Mouse (Mus musculus) hindbrain, embryonic 10.5 days (tissue): ENCODE data around the gene Qpctl. TPM values are rescaled to one million over a fixed set of nuclear protein-coding genes. Genes with fewer than 3 reads are reported as not detected.

ENCODE experiments used
- DNase-seq: peaks from one replicate; pipeline ENCODE4 v3.0.0-alpha.2; 2017; ENCODE audit warnings: low spot score
- H3K27ac ChIP-seq: fragments of 300-500 bp; sonication (generic); 2 replicates; pipeline ENCODE4 v1.5.1; 2016; ENCODE audit warnings: mild to moderate bottlenecking, moderate library complexity
- H3K27me3 ChIP-seq: fragments of 300-500 bp; sonication (generic); 2 replicates; pipeline ENCODE4 v1.6.1; 2016; ENCODE audit warnings: mild to moderate bottlenecking; ENCODE audit not compliant: poor library complexity, insufficient read depth, severe bottlenecking
- H3K36me3 ChIP-seq: fragments of 300-500 bp; sonication (generic); 2 replicates; pipeline ENCODE4 v1.6.1; 2016; ENCODE audit warnings: mild to moderate bottlenecking, moderate library complexity
- H3K4me1 ChIP-seq: fragments of 300-500 bp; sonication (generic); replicated peaks from 2 replicates; pipeline ENCODE4 v1.6.1; 2016; ENCODE audit warnings: mild to moderate bottlenecking
- H3K4me3 ChIP-seq: fragments of 300-500 bp; sonication (generic); 2 replicates; pipeline ENCODE4 v1.5.1; 2016; ENCODE audit warnings: mild to moderate bottlenecking, moderate library complexity
- H3K9me3 ChIP-seq: fragments of 300-500 bp; sonication (generic); 2 replicates; pipeline ENCODE4 v1.6.1; 2016; ENCODE audit warnings: mild to moderate bottlenecking, moderate library complexity
- WGBS: fragments of 180-500 bp; shearing (Covaris S2); methylation state at CpG from one replicate; pipeline ENCODE4 v1.1.7; 2016; 5-methylcytosine and 5-hydroxymethylcytosine counted together
- polyA plus RNA-seq: library from polyadenylated mRNA; unstranded; fragments of >200 nt; fragmentation: Nextera tagmentation; extraction: Ambion mirVana; gene quantifications from 2 replicates; pipeline ENCODE4 v1.2.1, GENCODE M21; 2016

Qpctl gene
- 16.7 and 22.1 TPM in 2 replicates for polyA plus RNA-seq

GRCm38 (mm10) chr7:19148875-19149541, at the start of gene Qpctl:
Gene Qpctl, minus strand, starts transcription at chr7:19149291.
- DNase-seq: peak; percentile 98
- Histone ChIP-seq H3K4me3 (peak within 1 kb of the TSS; percentile 78), H3K27ac (peak within 1 kb of the TSS; percentile 89), H3K27me3 (no peaks in the 10 kb centered on the region), H3K4me1 (peaks cover 33% of the 10 kb centered on the region), H3K9me3 (no peaks in the 10 kb centered on the region), H3K36me3 (peaks cover 52% of the 10 kb centered on the region)
- under 1% methylated on average over 43 of the region's 43 CpGs for WGBS

- peaks cover 85% of the 10 kb centered on the region for H3K36me3 ChIP-seq
- H3K4me1 ChIP-seq: no peaks in the 10 kb centered on the region
- peak; percentile 29 for DNase-seq
- H3K27me3 ChIP-seq: no peaks in the 10 kb centered on the region
- WGBS: 30% methylated on average over 2 of the region's 2 CpGs
- no peak overlapping the region for H3K4me3 ChIP-seq
- H3K9me3 ChIP-seq: peaks cover 11% of the 10 kb centered on the region
- no peak overlapping the region for H3K27ac ChIP-seq
Observed at GRCm38 (mm10) chr7:19197985-19198384, 48.9 kb upstream of the Qpctl start.

GRCm38 (mm10) chr7:19196676-19197075, 47.6 kb upstream of the Qpctl start:
- H3K36me3 ChIP-seq: peaks cover 83% of the 10 kb centered on the region
- DNase-seq: no peak
- 64% methylated on average over 6 of the region's 6 CpGs for WGBS

GRCm38 (mm10) chr7:19194676-19195075, 45.6 kb upstream of the Qpctl start:
- H3K4me3 ChIP-seq: no peak overlapping the region
- 0 out of 2 replicates have a peak, but pooled peaks cover 3% of the 10 kb centered on the region for H3K4me1 ChIP-seq
- H3K27me3 ChIP-seq: no peaks in the 10 kb centered on the region
- H3K9me3 ChIP-seq: peaks cover 16% of the 10 kb centered on the region
- DNase-seq: no peak
- peaks cover 87% of the 10 kb centered on the region for H3K36me3 ChIP-seq
- no peak overlapping the region for H3K27ac ChIP-seq
- 95% methylated on average over 4 of the region's 4 CpGs for WGBS

More at GRCm38 (mm10) chr7:19196676-19197075, 47.6 kb upstream of the Qpctl start:
- Histone ChIP-seq H3K4me1 (no peaks in the 10 kb centered on the region), H3K4me3 (no peak overlapping the region), H3K9me3 (peaks cover 11% of the 10 kb centered on the region), H3K27ac (no peak overlapping the region), H3K27me3 (no peaks in the 10 kb centered on the region)

GRCm38 (mm10) chr7:19184758-19185157, 35.7 kb upstream of the Qpctl start:
- Histone ChIP-seq H3K27me3 (peaks cover 14% of the 10 kb centered on the region), H3K27ac (no peak overlapping the region), H3K36me3 (peaks cover 47% of the 10 kb centered on the region), H3K9me3 (no peaks in the 10 kb centered on the region), H3K4me3 (no peak overlapping the region), H3K4me1 (peaks cover 26% of the 10 kb centered on the region)
- WGBS: 86% methylated on average over 6 of the region's 6 CpGs
- DNase-seq: no peak

- peaks cover 19% of the 10 kb centered on the region for H3K27me3 ChIP-seq
- H3K9me3 ChIP-seq: no peaks in the 10 kb centered on the region
- no peak for DNase-seq
- no peak overlapping the region for H3K27ac ChIP-seq
- H3K36me3 ChIP-seq: peaks cover 45% of the 10 kb centered on the region
- peaks cover 31% of the 10 kb centered on the region for H3K4me1 ChIP-seq
- no peak overlapping the region for H3K4me3 ChIP-seq
- 82% methylated on average over 2 of the region's 2 CpGs for WGBS
Observed at GRCm38 (mm10) chr7:19184250-19184649, 35.2 kb upstream of the Qpctl start.

GRCm38 (mm10) chr7:19180862-19181429, 31.9 kb upstream of the Qpctl start:
- Histone ChIP-seq H3K4me1 (peaks cover 58% of the 10 kb centered on the region), H3K36me3 (peaks cover 18% of the 10 kb centered on the region), H3K9me3 (0 out of 2 replicates have a peak, but pooled peaks cover 4% of the 10 kb centered on the region), H3K27me3 (peaks cover 52% of the 10 kb centered on the region), H3K27ac (peak overlapping the region; percentile 80), H3K4me3 (peak overlapping the region; percentile 63)
- peak; percentile 70 for DNase-seq
- 2% methylated on average over 27 of the region's 27 CpGs for WGBS

- peak overlapping the region; percentile 39 for H3K4me3 ChIP-seq
- H3K27ac ChIP-seq: no peak overlapping the region
- WGBS: 39% methylated on average over 6 of the region's 6 CpGs
- H3K36me3 ChIP-seq: peaks cover 13% of the 10 kb centered on the region; the same call in 1 of the 2 replicates
- no peak for DNase-seq
- 0 out of 2 replicates have a peak, but pooled peaks cover 4% of the 10 kb centered on the region for H3K9me3 ChIP-seq
- H3K27me3 ChIP-seq: peaks cover 61% of the 10 kb centered on the region
- peaks cover 62% of the 10 kb centered on the region for H3K4me1 ChIP-seq
Observed at GRCm38 (mm10) chr7:19179936-19180335, 30.8 kb upstream of the Qpctl start.

GRCm38 (mm10) chr7:19179173-19179572, 30.1 kb upstream of the Qpctl start:
- WGBS: under 1% methylated on average over 32 of the region's 32 CpGs
- H3K27ac ChIP-seq: 0 out of 2 replicates have a peak overlapping the region, but pooled peaks have one; percentile 57
- peaks cover 8% of the 10 kb centered on the region; the same call in 1 of the 2 replicates for H3K36me3 ChIP-seq
- peaks cover 66% of the 10 kb centered on the region for H3K27me3 ChIP-seq
- H3K4me3 ChIP-seq: peak overlapping the region; percentile 39
- H3K9me3 ChIP-seq: 0 out of 2 replicates have a peak, but pooled peaks cover 4% of the 10 kb centered on the region
- H3K4me1 ChIP-seq: peaks cover 58% of the 10 kb centered on the region
- peak; percentile 81 for DNase-seq

GRCm38 (mm10) chr7:19178443-19179092, 29.5 kb upstream of the Qpctl start:
- Histone ChIP-seq H3K27me3 (peaks cover 66% of the 10 kb centered on the region), H3K4me3 (peak overlapping the region; percentile 39), H3K4me1 (peaks cover 58% of the 10 kb centered on the region), H3K27ac (no peak overlapping the region), H3K9me3 (0 out of 2 replicates have a peak, but pooled peaks cover 4% of the 10 kb centered on the region), H3K36me3 (peaks cover 3% of the 10 kb centered on the region; the same call in 1 of the 2 replicates)
- 4% methylated on average over 27 of the region's 27 CpGs for WGBS
- peak; percentile 78 for DNase-seq

GRCm38 (mm10) chr7:19178035-19178434, 28.9 kb upstream of the Qpctl start:
- H3K27ac ChIP-seq: peak overlapping the region; percentile 35; the same call in 1 of the 2 replicates
- peaks cover 66% of the 10 kb centered on the region for H3K27me3 ChIP-seq
- H3K9me3 ChIP-seq: 0 out of 2 replicates have a peak, but pooled peaks cover 4% of the 10 kb centered on the region
- H3K36me3 ChIP-seq: no peaks in the 10 kb centered on the region
- no peak for DNase-seq
- H3K4me1 ChIP-seq: peaks cover 60% of the 10 kb centered on the region
- 14% methylated on average over 18 of the region's 18 CpGs for WGBS
- H3K4me3 ChIP-seq: peak overlapping the region; percentile 39

GRCm38 (mm10) chr7:19177216-19177615, 28.1 kb upstream of the Qpctl start:
- Histone ChIP-seq H3K9me3 (0 out of 2 replicates have a peak, but pooled peaks cover 4% of the 10 kb centered on the region), H3K27me3 (peaks cover 66% of the 10 kb centered on the region), H3K27ac (no peak overlapping the region), H3K36me3 (no peaks in the 10 kb centered on the region), H3K4me3 (peak overlapping the region; percentile 57), H3K4me1 (peaks cover 65% of the 10 kb centered on the region)
- no peak for DNase-seq
- WGBS: 65% methylated on average over 7 of the region's 7 CpGs
